Mouse (Mus musculus) brain, embryonic 14.5 days (tissue): ENCODE measurements around the gene Scai.

Source experiments
- CTCF ChIP-seq: fragments of 200-500 bp; IDR thresholded peaks from 2 replicates; pipeline ENCODE4 v1.5.1; 2012; ENCODE audit warnings: inconsistent platforms, mild to moderate bottlenecking, moderate library complexity, borderline replicate concordance; ENCODE audit not compliant: insufficient read depth, insufficient read length; ENCODE audit errors: extremely low read depth
- POLR2A ChIP-seq: fragments of 200-500 bp; IDR thresholded peaks from 2 replicates; pipeline ENCODE4 v1.6.1; 2012; ENCODE audit warnings: mild to moderate bottlenecking, inconsistent platforms, borderline replicate concordance; ENCODE audit not compliant: poor library complexity, insufficient read depth, insufficient read length, severe bottlenecking; ENCODE audit errors: extremely low read depth

DNA sequence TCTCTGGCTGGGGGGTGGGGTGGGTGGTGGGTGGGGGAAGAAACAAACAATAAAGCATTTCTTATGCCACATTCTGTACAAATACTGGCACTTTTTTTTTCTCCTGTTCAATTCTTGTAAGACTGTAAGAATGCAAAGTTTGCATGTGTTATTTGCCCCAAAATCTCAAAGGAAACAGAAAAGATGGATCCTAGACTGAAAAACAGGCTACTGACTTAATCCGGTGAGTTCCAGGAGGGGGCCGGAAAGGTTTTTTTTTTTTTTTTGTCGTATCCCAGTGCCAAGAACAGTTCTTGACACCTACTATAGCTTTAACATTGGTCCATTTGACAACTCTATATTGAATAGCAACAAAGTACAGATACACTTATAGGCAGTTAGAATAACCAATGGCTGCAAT, 36.2 kb upstream of the Scai start:
- TF ChIP-seq CTCF (no peak), POLR2A (no peak)
